Mouse (Mus musculus) MEL-GATA-1-ER (cell line): ENCODE measurements at regions not wholly inside any gene's neighbourhood (a gene's known extent, or its start where the extent isn't known, plus 50 kb on each side); places are given as distances from the start of the nearest gene placed in this dataset.

Experiments
- DNase-seq: peaks from one replicate; pipeline ENCODE4 v3.0.0-alpha.2; 2012; ENCODE audit warnings: low read depth; ENCODE audit errors: extremely low read depth

- no peak for DNase-seq
These were observed 90.7 kb upstream of the Plxnc1 start for GRCm38 (mm10) chr10:95035371-95035770.

- DNase-seq: no peak
These were observed 89.9 kb upstream of the Plxnc1 start for GRCm38 (mm10) chr10:95034566-95034965.

DNA sequence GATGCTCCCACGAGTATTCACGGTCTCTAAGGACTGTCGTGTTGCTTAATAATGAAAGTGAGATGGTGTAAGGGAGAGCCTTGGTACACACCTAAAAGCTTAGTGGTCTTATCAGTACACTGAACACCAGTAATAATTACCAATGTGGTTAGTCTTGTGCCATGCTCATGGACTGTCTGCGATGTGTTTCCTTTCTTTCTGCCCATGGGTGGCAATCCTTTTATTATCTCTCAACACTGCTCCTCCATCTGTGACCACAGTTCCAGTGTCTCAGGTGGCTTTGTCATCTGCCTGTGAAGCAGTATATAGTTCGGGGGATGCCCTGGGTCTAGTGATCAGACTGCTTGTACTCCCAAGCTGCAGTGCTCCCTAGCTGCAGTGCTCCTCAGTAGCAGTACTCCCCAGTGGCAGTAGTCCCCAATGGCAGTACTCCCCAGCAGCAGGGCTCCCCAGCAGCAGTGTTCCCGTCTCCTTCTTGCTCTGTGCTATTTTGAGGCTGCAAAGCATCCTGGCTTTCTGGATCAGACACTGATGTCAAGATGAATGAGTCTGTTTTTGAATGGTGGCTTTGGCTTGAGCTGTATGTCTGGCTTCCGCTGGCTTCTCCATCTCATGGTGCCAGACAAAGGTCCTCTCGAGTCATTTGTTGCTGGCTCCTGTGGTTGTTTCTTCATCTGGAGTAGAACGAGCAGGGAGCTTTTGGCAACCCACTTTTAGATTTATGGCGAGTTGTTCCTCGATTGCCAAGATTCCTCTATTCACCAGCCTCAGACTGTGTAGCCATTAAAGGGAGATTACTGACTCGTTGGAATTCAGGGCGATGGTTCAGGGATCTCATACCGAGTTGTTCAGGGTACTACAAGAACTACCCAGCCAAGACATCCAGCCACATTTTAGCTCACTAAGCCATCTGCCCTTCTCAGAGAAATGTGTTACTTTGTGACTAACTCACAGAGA lies 88.4 kb upstream of the Plxnc1 start:
- no peak for DNase-seq

GRCm38 (mm10) chr10:95031371-95031770 lies 86.7 kb upstream of the Plxnc1 start:
- DNase-seq: no peak

DNA sequence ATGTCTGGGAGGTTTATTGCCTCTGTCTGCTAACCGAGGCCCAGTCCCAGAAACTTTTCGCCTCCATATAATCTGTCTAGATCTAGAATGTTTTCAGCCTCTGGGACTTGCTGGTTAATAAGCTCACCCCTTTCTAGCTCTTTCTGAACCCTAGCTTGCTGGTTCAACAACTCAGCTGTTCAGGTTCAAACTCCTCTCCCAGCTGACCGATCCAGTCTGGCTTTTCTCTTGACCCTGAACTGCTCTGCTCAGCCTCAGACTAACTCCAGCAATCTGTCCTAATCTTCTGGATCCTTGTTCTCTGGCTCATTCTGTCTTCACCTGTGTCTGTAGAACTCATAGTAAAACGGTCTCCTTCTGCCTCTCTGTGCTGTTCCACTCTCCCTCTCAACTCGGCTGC lies 86.2 kb upstream of the Plxnc1 start:
- DNase-seq: no peak

- DNase-seq: no peak
These were observed 84.9 kb upstream of the Plxnc1 start for GRCm38 (mm10) chr10:95029554-95029953.

DNA sequence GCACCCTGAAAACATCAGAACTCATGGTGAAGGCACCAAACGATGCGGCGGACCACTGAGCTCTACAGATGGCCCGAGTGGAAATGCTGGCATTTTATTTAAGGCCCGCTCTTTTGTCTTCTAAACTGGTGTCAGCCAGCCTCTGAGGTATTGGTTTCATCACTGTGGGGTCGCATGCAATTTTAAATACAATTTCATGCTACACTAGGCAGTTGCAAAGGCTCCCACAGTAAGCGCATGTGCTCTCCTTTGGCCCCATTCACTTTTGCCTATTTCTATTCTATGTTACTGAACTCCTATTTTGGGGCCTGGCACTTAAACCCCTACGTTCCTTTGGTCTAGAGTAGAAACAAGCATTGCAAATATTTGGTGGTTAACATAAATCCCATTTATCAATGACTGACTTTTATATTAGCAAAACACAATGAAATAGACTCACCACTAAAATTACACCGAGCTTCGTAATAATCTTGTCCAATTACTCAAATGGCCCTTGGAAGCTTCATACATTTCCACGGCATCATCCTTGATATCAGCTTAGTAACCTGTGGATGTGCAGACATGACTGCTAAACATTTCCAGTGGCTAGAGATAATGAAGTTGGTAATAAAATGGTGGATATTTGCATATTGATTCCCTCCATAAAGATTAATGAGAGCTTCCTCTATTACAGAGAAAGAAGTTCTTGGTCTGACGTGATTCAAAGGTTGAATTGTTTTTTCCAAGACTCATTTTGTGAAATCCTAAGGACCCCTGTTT lies 81.1 kb upstream of the Plxnc1 start:
- no peak for DNase-seq

- DNase-seq: no peak
These were observed 76.6 kb upstream of the Plxnc1 start for GRCm38 (mm10) chr10:95021209-95021608.

GRCm38 (mm10) chr10:95016896-95017295 lies 72.3 kb upstream of the Plxnc1 start:
- no peak for DNase-seq

DNA sequence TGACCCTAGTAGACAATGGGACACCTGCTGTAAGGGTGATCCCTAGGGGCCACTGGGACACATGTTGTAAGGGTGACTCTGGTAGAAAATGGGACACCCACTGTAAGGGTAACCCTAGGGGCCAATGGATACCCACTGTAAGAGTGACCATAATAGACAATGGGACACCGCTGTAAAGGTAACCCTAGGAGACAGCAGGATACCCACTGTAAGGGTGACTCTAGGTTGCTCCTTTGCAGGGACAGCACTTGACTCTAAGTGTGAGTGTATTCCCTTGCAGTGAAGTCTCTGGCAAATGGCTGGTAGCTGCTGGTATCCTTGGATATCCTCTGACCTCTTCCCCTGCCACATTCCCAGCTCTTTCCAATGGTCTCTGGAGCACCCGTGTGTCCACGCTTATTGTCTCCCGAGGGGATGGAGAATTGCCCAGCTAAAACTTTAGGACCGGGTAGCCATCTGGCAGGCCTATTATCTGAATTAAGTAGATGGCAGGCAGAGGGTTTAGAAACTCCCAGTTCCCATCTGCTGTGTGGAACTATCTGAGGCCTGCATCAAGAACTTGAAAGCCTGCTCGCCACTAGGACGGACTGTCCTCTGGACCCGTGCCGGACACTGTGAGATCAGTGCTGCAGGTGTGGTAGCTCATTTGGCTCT lies 70.8 kb upstream of the Plxnc1 start:
- DNase-seq: no peak

DNA sequence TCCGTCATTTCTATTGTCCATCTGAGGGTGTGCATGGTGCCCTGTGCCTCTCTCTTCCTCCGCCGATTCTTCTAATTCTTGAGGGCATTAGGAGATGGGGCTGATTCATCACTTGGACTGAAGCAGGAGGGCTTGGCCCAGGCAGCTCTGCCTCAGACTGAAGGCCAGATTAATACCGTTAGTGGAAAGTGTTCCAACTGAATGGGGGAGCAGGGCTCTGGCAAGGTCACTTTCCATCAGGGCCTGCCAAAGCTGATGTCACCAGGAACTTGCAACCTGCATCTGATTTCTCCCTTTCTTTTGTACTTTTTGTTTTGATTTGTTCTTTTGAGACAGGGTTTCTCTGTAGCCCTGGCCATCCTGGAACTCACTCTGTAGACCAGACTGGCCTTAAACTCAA lies 69.3 kb upstream of the Plxnc1 start:
- DNase-seq: no peak

DNA sequence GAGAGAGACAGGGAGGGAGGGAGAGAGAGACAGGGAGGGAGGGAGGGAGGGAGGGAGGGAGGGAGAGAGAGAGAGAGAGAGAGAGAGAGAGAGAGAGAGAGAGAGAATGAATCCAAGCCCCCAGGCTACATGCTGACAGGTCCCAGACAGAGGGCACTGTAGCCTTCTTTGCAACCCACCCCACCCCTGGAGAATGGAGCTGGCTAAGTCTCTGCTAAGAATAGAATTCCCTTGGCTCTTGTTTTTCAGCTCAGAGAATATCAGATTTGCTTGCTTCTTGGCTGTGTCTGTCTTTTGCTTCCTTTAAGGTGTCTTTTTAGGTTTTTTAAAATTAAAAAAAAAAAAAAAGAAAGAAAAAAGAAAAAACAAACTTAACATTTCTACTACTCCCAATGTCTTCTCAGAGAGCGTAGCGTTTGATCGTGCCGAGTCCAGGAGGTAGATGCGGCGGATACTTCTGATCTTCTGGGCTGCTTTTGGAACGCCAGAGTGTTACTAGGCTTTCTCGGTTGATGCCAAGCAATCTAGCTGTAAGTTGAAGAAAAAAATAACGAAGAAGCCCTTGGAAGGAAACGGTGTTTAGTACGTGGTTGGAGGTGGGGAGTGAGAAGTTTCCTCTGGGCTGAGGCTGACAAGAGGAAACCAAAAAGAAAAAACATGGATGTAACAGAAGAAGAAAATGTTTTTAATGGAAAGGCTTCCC lies 68.7 kb upstream of the Plxnc1 start:
- DNase-seq: no peak

- no peak for DNase-seq
These were observed 65.7 kb upstream of the Plxnc1 start for GRCm38 (mm10) chr10:95010333-95010732.

DNA sequence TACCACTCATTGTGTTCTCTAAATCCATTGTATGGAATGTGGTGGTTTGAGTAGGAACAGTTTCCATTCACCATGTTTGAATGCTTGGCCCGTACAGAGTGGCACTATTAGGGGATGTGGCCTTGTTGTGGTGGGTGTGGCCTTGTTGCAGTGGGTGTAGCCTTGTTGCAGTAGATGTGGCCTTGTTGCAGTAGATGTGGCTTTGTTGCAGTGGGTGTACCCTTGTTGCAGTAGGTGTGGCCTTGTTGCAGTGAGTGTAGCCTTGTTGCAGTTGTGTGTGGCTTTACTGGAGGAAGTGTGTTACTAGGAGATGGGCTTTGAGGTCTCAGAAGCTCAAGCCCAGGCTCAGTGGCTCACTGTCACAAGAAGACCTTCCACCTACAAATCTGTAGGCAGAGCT lies 64.4 kb upstream of the Plxnc1 start:
- DNase-seq: no peak

- no peak for DNase-seq
These were observed 59.6 kb upstream of the Plxnc1 start for GRCm38 (mm10) chr10:95004065-95004763.

GRCm38 (mm10) chr10:95003621-95004020 lies 59.0 kb upstream of the Plxnc1 start:
- DNase-seq: no peak

- no peak for DNase-seq
These were observed 57.0 kb upstream of the Plxnc1 start for GRCm38 (mm10) chr10:95001650-95002049.

- DNase-seq: no peak
These were observed 55.1 kb upstream of the Plxnc1 start for GRCm38 (mm10) chr10:94999716-95000115.
